Mouse (Mus musculus) heart, adult 2 months (tissue): Measurements from ENCODE around the gene Vta1. TPM values are rescaled to one million over a fixed set of nuclear protein-coding genes. Genes with fewer than 3 reads are reported as not detected.

Experiments
- DNase-seq, 2 experiments: peaks; one replicate each; pipeline ENCODE4 v3.0.0; 2021
- H3K27ac ChIP-seq: fragments of 200-600 bp; 2 replicates; pipeline ENCODE4 v1.8.1; 2022
- H3K27me3 ChIP-seq: fragments of 200-500 bp; 2 replicates; pipeline ENCODE4 v1.6.1; 2012; ENCODE audit warnings: mild to moderate bottlenecking, low read length, inconsistent platforms, mixed read lengths; ENCODE audit not compliant: control insufficient read depth, insufficient read depth
- H3K36me3 ChIP-seq: fragments of 200-500 bp; 2 replicates; pipeline ENCODE4 v1.6.1; 2012; ENCODE audit warnings: low read length, inconsistent platforms; ENCODE audit not compliant: control insufficient read depth, insufficient read depth
- H3K4me1 ChIP-seq: fragments of 200-500 bp; 2 replicates; pipeline ENCODE4 v1.6.1; 2011; ENCODE audit warnings: low read length; ENCODE audit not compliant: control insufficient read depth, insufficient read depth
- H3K4me3 ChIP-seq: fragments of 200-600 bp; 2 replicates; pipeline ENCODE4 v1.8.1; 2022
- H3K79me2 ChIP-seq: fragments of 200-500 bp; replicated peaks from 2 replicates; pipeline ENCODE4 v1.6.1; 2012; ENCODE audit warnings: mild to moderate bottlenecking, inconsistent platforms, low read length, moderate library complexity, mixed read lengths; ENCODE audit not compliant: control insufficient read depth, insufficient read depth
- H3K9ac ChIP-seq: fragments of 200-500 bp; 2 replicates; pipeline ENCODE4 v1.6.1; 2012; ENCODE audit warnings: low read depth, mild to moderate bottlenecking, control low read depth, inconsistent platforms, low read length, mixed read lengths
- CTCF ChIP-seq: fragments of 200-600 bp; IDR thresholded peaks from 2 replicates; pipeline ENCODE4 v1.8.1; 2022; ENCODE audit warnings: antibody characterized with exemption, mild to moderate bottlenecking, moderate library complexity
- EP300 ChIP-seq: fragments of 200-500 bp; IDR thresholded peaks from 2 replicates; pipeline ENCODE4 v1.6.1; 2011; ENCODE audit warnings: low read depth, low read length, control low read depth; ENCODE audit not compliant: insufficient read depth
- POLR2A ChIP-seq: fragments of 200-500 bp; IDR thresholded peaks from 2 replicates; pipeline ENCODE4 v1.6.1; 2011; ENCODE audit warnings: mild to moderate bottlenecking, low read depth, low read length, control low read depth; ENCODE audit not compliant: insufficient read depth
- WGBS: fragments of 180-500 bp; shearing (Covaris S2); methylation state at CpG from one replicate; pipeline ENCODE4 v1.1.7; 2018; 5-methylcytosine and 5-hydroxymethylcytosine counted together
- intact Hi-C: fragments of 180-260 bp; cut with DNase I; formaldehyde crosslinking; loops from one replicate; pipeline ENCODE4 v1.15.1; 2025
- polyA plus RNA-seq: library from polyadenylated mRNA; depleted of rRNA; stranded (reverse); fragments of >200 nt; gene quantifications from 2 replicates; pipeline ENCODE4 v1.2.3, GENCODE M21; 2012
- total RNA-seq, 2 experiments: library from RNA; stranded (reverse); gene quantifications; 2 replicates each; pipeline ENCODE4 v1.2.3; 2021

Vta1 gene
- total and polyA plus RNA-seq, 3 experiments = 29.6 to 51.9 (median 33.7) TPM

DNA sequence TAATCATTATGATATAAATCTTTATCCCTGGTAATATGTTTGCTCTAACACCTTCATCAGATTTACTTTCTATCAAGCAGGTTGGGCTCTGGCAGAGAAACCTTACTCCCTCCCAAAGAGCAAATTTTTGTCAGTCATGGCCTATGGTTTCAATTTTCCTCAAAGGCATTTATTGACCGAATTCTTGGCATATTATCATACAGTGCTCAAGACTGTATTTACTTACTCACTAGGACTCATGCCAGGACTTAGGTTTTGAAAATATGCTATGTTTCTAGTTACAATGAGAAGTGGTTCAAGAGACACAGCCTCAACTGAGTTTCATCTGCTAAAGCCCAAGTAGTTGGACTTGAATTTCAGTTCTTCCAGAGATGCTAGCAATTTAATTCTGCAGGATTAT lies 65.7 kb downstream of the Vta1 start:
- no peak overlapping the region for H3K27ac ChIP-seq
- no peak for TF ChIP-seq EP300
- no peak for TF ChIP-seq CTCF
- TF ChIP-seq POLR2A = no peak
- H3K36me3 ChIP-seq = no peaks in the 10 kb centered on the region
- 75% methylated on average over 1 of the region's 1 CpGs for WGBS
- no peak overlapping the region for H3K4me3 ChIP-seq
- no peaks in the 10 kb centered on the region for H3K27me3 ChIP-seq
- DNase-seq = no peak
- H3K79me2 ChIP-seq = no peaks in the 10 kb centered on the region
- no peak overlapping the region for H3K9ac ChIP-seq
- intact Hi-C loops = no loop called here
- no peaks in the 10 kb centered on the region for H3K4me1 ChIP-seq

DNA sequence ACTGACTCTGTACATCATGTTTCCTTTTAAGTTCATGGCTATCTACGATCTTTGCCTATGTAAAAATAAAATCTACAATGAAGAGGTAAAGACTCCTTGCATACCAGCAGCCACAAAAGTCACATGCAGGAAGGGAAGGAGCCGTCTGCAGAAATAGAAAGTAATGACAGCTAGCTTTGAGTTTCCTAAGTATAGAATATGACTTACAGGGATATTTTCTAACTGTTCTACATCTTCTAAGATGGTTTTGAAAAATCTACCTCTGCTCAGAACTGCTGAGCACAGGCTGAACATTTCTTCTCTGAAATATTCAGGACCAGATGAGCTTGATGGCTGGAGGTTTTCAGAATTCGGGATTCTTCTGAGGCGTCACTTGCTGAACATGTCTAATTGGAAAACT lies 66.3 kb downstream of the Vta1 start:
- no peaks in the 10 kb centered on the region for H3K27me3 ChIP-seq
- WGBS = 72% methylated on average over 4 of the region's 4 CpGs
- no peaks in the 10 kb centered on the region for H3K79me2 ChIP-seq
- no peaks in the 10 kb centered on the region for H3K4me1 ChIP-seq
- H3K4me3 ChIP-seq = no peak overlapping the region
- intact Hi-C loops = no loop called here
- H3K27ac ChIP-seq = no peak overlapping the region
- TF ChIP-seq CTCF (no peak), POLR2A (no peak), EP300 (no peak)
- no peak for DNase-seq
- H3K9ac ChIP-seq = no peak overlapping the region
- H3K36me3 ChIP-seq = no peaks in the 10 kb centered on the region

- H3K9ac ChIP-seq = no peak overlapping the region
- H3K27me3 ChIP-seq = no peaks in the 10 kb centered on the region
- 89% methylated on average over 1 of the region's 1 CpGs for WGBS
- H3K4me3 ChIP-seq = no peak overlapping the region
- no peaks in the 10 kb centered on the region for H3K36me3 ChIP-seq
- H3K4me1 ChIP-seq = no peaks in the 10 kb centered on the region
- no peak for DNase-seq
- no peaks in the 10 kb centered on the region for H3K79me2 ChIP-seq
- TF ChIP-seq EP300 (no peak), POLR2A (no peak)
- intact Hi-C loops = no loop called here
- no peak overlapping the region for H3K27ac ChIP-seq
Observed at GRCm38 (mm10) chr10:14625706-14626105, 79.7 kb downstream of the Vta1 start.

DNA sequence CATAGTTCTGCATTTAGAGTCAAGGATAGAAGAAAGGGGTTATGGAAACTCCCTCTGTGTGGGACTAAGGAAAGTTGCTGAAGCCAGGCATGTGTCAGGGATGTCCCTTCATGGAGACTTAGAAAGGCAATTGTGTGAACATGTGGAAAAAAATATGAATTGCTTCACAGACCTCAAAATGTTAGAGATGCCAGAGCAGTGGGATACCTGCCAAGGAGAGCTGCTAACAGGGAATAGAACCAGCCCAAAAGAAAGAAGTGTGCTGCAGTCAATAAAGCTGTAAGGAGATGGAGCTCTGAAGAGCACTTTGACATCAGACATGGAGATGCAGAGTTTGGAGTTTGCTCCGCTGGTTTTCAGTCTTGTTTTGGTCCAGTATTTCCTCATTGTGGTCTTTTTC lies 86.2 kb downstream of the Vta1 start:
- Histone ChIP-seq H3K9ac (no peak overlapping the region), H3K27me3 (no peaks in the 10 kb centered on the region), H3K27ac (no peak overlapping the region), H3K36me3 (no peaks in the 10 kb centered on the region), H3K79me2 (no peaks in the 10 kb centered on the region), H3K4me3 (no peak overlapping the region), H3K4me1 (no peaks in the 10 kb centered on the region)
- DNase-seq = no peak
- intact Hi-C loops = no loop called here
- WGBS = 69% methylated on average over 1 of the region's 1 CpGs
- TF ChIP-seq CTCF (no peak), POLR2A (no peak), EP300 (no peak)

- Histone ChIP-seq H3K36me3 (no peaks in the 10 kb centered on the region), H3K4me3 (no peak overlapping the region), H3K9ac (no peak overlapping the region), H3K27me3 (no peaks in the 10 kb centered on the region), H3K79me2 (no peaks in the 10 kb centered on the region), H3K4me1 (no peaks in the 10 kb centered on the region), H3K27ac (no peak overlapping the region)
- intact Hi-C loops = no loop called here
- 93% methylated on average over 1 of the region's 1 CpGs for WGBS
- DNase-seq = no peak
- TF ChIP-seq POLR2A (no peak), EP300 (no peak), CTCF (no peak)
Observed at GRCm38 (mm10) chr10:14618301-14618700, 87.1 kb downstream of the Vta1 start.

DNA sequence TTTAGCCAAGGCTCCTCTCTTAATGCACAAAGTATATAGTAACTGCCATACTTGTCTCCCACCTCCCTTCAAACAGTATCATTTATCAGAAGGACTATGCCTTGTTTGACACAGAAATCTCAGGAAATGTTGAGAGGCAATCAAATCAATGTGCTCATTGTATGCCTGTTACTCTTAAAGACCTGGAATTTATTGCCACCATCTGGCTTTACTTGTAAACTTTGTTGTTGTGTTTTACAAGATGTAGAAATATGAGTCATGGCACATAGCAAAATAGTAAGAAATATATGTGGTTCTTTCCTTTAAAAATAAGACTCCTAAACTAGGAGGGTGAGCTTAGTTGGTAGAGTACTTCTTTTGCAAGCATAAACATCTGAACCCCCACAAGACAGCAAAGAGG lies 89.9 kb downstream of the Vta1 start:
- H3K4me1 ChIP-seq = no peaks in the 10 kb centered on the region
- H3K79me2 ChIP-seq = no peaks in the 10 kb centered on the region
- no peak overlapping the region for H3K9ac ChIP-seq
- no peak overlapping the region for H3K27ac ChIP-seq
- no peak for DNase-seq
- no peak overlapping the region for H3K4me3 ChIP-seq
- H3K36me3 ChIP-seq = no peaks in the 10 kb centered on the region
- H3K27me3 ChIP-seq = no peaks in the 10 kb centered on the region
- TF ChIP-seq CTCF (no peak), POLR2A (no peak), EP300 (no peak)
- intact Hi-C loops = no loop called here
